Mouse (Mus musculus): ENCODE results near the gene Zfp84.

- no peak for TF ChIP-seq POLR2A (IDR thresholded peaks at IDR 0.05; ENCODE audit: control insufficient read depth, extremely low read depth, insufficient read depth, low read length, poor library complexity)
- TF ChIP-seq CTCF (IDR thresholded peaks at IDR 0.05; ENCODE audit: borderline replicate concordance, control insufficient read depth, extremely low read depth, insufficient read depth, low read length, poor library complexity): no peak
These were observed 17.5 kb downstream of the Zfp84 start for GRCm38 (mm10) chr7:29785888-29786287.
